Mouse (Mus musculus): ENCODE data around the gene Fbh1.
"Not testable (repeated sequence)": the region's sequence is repeated elsewhere in the genome, so short reads cannot be mapped to it uniquely, and the experiment has no call there.

Gene Fbh1

DNA sequence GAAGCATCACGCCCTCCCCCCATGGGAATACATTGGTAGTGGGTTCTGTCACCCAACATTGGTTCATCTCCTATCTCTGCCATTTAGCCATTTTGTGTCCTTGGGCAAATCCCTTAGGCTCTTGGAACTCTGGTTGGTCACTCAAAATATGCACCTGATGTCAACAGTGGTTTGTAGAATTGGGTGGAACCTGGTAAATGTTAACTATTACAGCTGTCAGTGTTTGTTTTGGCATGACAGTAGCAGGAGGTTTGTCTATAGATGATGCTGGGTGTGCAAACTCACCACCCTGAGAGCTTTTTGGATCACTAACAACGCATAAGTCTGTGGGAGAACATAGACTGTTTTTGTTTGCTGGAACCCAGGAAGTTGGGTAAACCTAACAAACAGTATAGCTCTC, 58.8 kb downstream of the Fbh1 start:
- CTCF ChIA-PET, result no interaction called here

DNA sequence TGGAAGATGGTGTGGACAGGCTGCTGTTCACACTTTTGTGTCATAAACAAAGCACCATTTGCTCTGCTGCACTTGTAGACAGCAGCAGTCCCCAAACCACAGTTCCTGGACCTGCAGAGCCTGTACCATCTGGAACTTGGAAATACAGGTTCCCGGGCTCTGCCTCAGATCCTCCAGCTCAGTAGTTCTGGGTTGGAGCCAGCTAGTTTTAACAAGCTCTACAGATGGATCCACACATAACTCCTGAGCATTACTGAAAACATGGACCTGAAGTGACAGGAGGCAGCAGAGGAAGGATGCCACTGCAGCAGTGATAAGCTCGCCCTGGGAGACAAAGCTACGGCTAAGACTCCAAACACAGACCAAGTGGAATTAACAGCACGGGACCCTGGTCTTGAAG, 62.8 kb downstream of the Fbh1 start:
- CTCF ChIA-PET, result interaction anchor here (1.5 kb wide), 1 partner anchor 111 kb away, joined by 5 read pairs; the partner anchor contains the start of gene Rbm17

DNA sequence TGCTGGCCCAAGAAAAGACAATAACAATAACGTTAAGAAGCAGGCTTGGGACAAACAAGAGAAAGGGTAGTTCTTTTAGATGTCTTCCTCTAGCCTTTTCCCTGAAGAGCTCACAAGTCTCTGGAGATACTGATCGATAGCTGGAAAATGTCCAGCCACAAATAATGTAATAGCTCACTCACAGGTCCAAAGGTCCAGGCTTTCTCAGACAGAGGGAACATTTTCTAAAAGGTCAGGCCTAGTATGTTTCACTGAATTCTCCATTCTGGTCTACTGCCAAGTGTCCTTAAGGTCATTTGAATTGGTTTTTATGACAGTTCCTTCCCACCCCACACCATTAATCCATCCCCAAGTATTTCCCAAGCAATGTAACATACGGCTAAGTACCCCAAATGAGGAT, 64.4 kb downstream of the Fbh1 start:
- CTCF ChIA-PET, result interaction anchor here (0.6 kb wide), 1 partner anchor 75 kb away, joined by 17 read pairs; no protein-coding TSS in a partner anchor

DNA sequence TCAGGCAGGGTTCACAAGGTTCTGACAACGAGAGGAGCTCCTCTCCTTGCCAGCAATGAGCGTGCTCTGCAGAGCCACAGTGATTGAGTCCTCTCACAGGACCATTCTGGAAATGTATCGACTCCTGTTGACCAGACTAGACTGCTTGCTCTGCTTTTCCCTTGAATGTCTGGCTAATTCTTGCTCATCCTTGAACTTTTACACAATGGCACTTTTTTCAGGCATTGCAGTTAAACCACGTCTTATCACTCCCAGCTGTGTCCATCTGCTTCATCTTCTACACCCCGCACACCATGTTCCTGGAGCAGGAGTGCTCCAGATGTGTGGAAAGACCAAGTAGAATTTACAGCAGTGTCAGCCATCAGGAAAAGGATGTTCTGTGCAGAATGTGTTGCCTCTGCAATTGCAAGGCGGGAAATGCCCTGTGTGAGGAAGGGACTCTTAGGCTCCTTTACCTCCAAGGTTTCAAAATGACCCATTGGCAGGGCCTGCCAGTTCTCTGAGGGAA, 64.8 kb downstream of the Fbh1 start:
- CTCF ChIA-PET, result interaction anchor here (0.6 to 0.7 kb wide), 2 partner anchors 75 to 84 kb away, joined by 14 to 17 read pairs; no protein-coding TSS in a partner anchor

DNA sequence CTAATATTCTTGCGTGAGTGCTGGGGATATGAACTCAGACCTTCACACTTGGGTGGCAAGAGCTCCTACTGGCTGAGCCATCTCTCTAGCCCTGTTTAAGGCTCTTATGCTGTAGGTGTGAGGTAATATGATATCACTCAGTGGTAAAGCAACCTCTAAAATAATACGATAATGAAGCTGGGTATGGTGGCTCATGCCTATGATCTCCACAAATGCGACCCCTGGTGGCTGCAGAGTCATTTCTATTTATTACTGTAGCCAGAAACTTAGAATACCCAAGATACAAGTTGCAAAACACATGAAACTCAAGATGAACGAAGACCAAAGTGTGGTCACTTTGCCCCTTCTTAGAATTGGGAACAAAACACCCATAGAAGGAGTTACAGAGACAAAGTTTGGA, 67.3 kb downstream of the Fbh1 start:
- CTCF ChIA-PET, result not testable (repeated sequence)

DNA sequence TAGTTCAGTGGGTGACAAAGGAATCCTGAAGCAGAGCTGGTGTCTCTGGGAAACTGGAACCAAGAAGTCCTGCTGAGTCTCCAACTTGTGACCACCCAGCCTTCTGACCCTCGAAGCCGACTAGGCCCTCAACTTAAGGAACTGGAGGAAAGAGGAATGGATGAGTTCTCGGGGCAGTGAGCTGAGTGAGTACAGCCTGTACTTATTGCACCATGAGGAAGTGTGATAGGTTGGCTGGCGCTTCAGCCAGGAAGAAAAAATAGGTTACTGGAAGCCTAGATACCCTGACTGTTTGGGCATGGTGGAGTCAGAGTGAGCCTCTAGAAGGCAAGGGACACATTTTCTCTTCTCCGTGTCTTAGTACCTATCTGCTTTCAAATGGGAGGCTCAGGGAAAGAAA, 68.8 kb downstream of the Fbh1 start:
- CTCF ChIA-PET, result interaction anchor here (0.8 kb wide), 1 partner anchor 104 kb away, joined by 3 read pairs; no protein-coding TSS in a partner anchor

DNA sequence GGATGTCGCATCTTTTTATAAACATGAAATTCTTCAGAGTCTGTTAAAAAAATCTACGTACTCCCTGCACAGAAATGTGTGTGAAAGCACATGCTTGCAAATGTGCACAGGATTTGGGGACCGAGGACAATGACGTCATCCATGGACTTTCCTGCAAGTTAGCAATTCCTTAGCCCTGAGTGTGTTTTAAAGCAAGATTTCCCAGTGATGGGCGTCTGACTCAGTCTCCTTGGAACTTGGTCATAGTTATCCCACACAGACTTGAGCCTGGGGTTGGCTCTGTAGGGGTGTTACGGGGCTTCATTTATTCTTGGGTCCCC, 70.7 kb downstream of the Fbh1 start:
- CTCF ChIA-PET, result no interaction called here

DNA sequence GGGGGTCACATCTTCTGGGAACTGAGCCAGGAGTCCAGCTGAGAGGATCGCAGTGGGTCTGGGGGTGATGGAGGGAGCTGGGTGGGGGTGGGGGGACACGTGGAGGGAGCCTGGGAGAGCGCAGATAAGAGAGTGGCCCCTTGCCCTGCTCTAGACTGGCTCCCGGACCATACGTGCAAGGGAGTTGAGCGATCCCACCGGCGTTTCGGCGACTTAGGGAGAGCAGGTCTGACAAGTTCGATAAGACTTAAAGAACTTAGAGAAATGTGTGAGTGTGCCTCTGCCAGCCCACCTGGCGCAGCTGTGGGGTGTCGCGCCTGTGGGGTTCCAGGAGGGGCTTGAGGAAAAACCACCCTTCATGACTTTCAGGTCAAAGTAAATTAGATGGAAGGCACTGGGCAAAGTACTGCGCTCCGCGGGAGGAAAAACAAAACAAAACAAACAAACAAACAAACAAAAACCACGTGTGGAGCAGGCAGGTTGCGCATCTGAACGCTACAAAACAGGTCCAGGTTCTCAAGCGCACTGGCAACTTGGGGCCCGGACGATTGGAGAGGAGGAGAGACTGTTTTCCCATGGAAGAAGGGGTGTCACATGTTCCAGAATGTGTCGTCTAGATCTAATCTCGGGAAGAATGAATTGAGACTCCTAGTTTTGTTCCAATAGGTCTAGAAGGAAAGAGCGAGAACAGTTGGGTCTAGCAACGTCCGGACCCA, 71.2 kb downstream of the Fbh1 start:
- CTCF ChIA-PET, result no interaction called here

DNA sequence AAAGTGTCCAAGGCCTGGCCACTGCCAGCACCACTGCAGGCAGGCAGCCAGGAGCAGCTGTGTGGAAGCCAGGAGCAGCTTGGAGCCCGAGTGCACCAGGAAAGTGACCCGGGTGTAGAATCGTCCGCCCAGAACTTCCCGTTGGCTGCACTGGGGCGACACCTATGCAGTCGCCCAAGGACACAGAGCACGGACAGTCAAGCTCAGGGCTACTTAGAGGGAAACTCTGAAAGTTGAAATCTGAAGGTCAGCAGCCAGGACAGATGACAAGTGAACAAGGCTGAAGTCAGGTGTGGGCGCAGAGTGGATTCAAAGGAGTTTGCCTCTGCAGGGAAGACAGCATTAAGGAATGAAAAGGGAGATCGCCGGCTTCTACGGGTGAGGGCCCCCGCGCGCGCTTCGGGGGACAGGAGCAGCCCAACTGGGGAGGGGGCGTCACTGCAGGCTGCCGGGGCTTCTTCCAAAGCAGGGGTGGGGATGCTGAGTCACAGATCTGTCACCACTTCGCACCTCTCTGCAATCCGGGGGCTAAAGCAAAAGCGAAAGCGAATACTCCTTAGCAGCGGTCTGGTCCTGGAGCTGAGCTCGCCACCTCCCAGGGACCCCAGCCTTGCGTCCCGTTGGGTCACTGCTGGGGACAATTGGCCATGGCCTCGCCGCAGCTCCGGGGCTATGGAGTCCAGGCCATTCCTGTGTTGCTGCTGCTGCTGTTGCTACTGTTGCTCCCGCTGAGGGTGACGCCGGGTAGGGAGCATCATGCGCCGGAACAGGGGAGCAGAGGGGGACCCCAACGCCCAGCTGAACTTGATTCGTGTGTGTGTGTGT, 72.0 kb downstream of the Fbh1 start, which contains the start of gene Il15ra:
Gene Il15ra, plus strand, starts transcription at position 90 of the 825 bp plus-strand sequence.
- CTCF ChIA-PET, result no interaction called here

DNA sequence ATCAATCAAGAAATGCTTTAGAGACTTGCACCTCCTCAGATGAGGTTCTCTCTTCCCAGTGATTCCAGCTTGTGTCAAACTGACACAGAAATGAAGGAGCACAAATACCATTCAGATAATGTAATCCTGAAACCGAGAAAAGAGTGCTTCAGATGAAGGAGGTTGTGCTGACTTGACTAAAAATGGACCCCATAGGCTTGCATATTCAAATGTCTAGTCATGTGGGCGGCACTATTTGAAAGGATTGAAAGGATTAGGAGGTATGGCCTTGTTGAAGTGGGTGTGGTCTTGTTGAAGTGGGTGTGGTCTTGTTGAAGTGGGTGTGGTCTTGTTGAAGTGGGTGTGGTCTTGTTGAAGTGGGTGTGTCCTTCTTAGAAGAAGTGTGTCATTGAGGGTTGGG, 77.5 kb downstream of the Fbh1 start:
- CTCF ChIA-PET, result interaction anchor here (0.6 kb wide), 1 partner anchor 11 kb away, joined by 3 read pairs; no protein-coding TSS in a partner anchor

DNA sequence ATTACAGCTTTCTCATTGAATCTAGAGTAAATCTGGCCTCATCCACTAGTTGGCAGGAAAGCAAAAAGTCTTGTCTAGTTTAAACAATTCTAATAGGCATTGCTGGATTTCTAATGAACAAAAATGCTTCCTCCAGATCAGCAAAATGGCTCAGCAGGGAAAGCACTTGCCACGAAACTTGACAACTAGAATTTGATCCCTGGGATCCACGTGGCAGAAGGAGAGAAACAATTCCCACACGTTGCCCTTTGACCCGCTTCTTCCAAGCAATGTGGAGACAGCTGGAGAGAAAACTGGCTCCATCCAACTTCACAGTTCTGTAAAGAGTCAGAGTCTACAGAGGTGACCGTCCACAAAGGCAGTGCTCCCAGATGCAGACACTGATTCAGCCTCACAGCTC, 78.4 kb downstream of the Fbh1 start:
- CTCF ChIA-PET, result no interaction called here

DNA sequence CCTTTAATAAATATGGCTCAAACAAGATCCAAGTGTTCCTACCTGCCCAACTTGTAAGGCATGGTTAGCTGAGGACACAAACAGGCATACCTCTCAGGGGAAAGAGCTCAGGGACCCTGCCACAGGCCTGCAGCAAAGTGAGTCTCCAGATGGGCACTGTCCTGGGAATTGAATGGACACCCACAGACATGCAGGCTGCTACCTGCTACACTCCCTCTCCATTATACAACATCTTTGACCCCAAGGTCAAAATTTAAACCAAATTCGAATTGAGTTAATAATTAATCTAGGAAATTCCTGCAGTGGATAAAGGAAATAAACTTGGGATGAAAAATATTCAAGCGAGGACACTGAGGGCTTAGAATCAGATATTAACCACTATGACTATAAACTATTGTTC, 81.5 kb downstream of the Fbh1 start:
- CTCF ChIA-PET, result no interaction called here

DNA sequence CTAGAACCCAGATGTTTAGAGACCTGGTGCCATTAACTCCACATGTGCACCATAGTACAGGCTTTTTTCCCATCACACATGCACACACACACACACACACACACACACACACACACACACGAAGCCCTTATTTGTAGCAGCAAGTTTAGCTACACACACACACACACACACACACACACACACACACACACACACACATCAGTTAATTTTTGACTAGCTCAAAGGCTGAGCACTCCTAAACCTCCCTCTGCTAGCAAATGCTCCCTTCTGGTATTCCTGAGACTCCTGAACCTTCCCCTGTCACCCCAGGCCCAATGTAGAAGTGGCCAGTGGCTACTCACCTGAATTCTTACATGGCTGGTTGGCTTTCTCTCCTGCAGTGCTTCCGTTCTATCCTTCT, 83.3 kb downstream of the Fbh1 start:
- CTCF ChIA-PET, result interaction anchor here (0.6 kb wide), 1 partner anchor 132 kb away, joined by 3 read pairs; no protein-coding TSS in a partner anchor

DNA sequence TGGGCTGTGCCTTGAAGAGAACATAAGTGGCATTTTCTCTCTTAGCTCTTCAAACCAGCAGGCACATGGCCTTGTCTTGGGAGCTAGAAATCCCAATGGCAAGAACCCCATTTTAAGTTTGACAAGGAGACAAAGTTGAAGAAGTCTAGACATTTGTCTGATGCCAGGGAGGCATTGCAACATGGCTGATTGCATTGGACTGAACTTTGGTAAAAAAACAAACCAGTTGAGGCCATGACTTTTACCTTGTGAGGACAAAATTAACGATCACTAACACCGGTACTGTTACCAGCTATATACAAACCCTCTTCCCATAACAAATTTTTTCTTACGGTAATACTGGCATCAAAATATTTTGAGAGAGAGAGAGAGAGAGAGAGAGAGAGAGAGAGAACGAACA, 84.0 kb downstream of the Fbh1 start:
- CTCF ChIA-PET, result no interaction called here

Data from spleen, embryonic (tissue).